Mouse (Mus musculus) thymus, adult 2 months (tissue): ENCODE data around the gene Prkci.

Experiments used
- CTCF ChIP-seq: fragments of 200-500 bp; IDR thresholded peaks from 2 replicates; pipeline ENCODE4 v1.5.1; 2012; ENCODE audit warnings: mild to moderate bottlenecking, control low read depth, low read length, moderate library complexity, borderline replicate concordance; ENCODE audit not compliant: control insufficient read depth, poor library complexity, insufficient read depth; ENCODE audit errors: extremely low read depth
- POLR2A ChIP-seq: fragments of 200-500 bp; IDR thresholded peaks from 2 replicates; pipeline ENCODE4 v1.6.1; 2012; ENCODE audit warnings: mild to moderate bottlenecking, low read length, control low read depth, moderate library complexity; ENCODE audit not compliant: control insufficient read depth, poor library complexity, insufficient read depth; ENCODE audit errors: extremely low read depth

- TF ChIP-seq CTCF (no peak), POLR2A (no peak)
Observed at GRCm38 (mm10) chr3:30965644-30966043, 29.9 kb upstream of the Prkci start.
